Mouse (Mus musculus) kidney, adult 8-10 months (tissue): ENCODE results near the gene Gm33815.
"Not testable (repeated sequence)": the region's sequence is repeated elsewhere in the genome, so short reads cannot be mapped to it uniquely, and the experiment has no call there.

ENCODE experiments used
- DNase-seq, 2 experiments: peaks; one replicate each; pipeline ENCODE4 v3.0.0; 2022

The Gm33815 gene

GRCm38 (mm10) chrY:69320832-69321231, at the start of gene Gm33815:
Gm33815 (plus strand) TSS chrY:69321132.
- not testable (repeated sequence) for DNase-seq
